In genomic region chr9:9174206-9174605, GRCm38 (mm10) we compare ENCODE assay signal across 25 mouse cellular contexts.
DNase-seq lines count a peak whose midpoint lies in the region; ATAC-seq and TF ChIP-seq lines count a peak whose summit lies in the region.
"Had no signal": no experiment of that assay in that cellular context is flagged by ENCODE, and none has a peak within 500 bp of the region (broad histone marks: within the 10 kb centered on the region; RNA-seq: fewer than 3 reads in every experiment).

No protein-coding gene starts in this region.

- TF ChIP-seq CTCF in lung, postnatal 0 days (IDR thresholded peaks at IDR 0.05), result no peak
- no peak for TF ChIP-seq CTCF in stomach, postnatal 0 days (IDR thresholded peaks at IDR 0.05; ENCODE audit: low read depth)

- peak; percentile 26; the same call in 1 of the 2 replicates for ATAC-seq in lung, postnatal 0 days
- ATAC-seq in stomach, embryonic 15.5 days (ENCODE audit: insufficient read depth, low FRiP score, low read depth), result peak; percentile 90
- peak; percentile 97 for ATAC-seq in stomach, postnatal 0 days (ENCODE audit: low FRiP score, low TSS enrichment)
- no peak for ATAC-seq in megakaryocyte-erythroid progenitor cell, adult 5-6 weeks (replicated peaks; ENCODE audit: low FRiP score, low TSS enrichment, poor library complexity, severe bottlenecking)
- ATAC-seq: activated CD4-positive, CD25-positive, alpha-beta regulatory T cell, adult 4 months; forebrain, embryonic 14.5 days; forebrain, embryonic 16.5 days had no signal

- H3K4me1 ChIP-seq in lung, postnatal 0 days (ENCODE audit: insufficient read depth, low read depth, low read length), result no peaks in the 10 kb centered on the region
- H3K4me1 ChIP-seq in stomach, embryonic 15.5 days, result 0 out of 2 replicates have a peak, but pooled peaks cover 4% of the 10 kb centered on the region
- H3K4me1 ChIP-seq in stomach, postnatal 0 days (replicated peaks; ENCODE audit: control insufficient read depth, insufficient read depth), result peaks cover 3% of the 10 kb centered on the region; the same call in 1 of the 2 replicates
- H3K4me1 ChIP-seq: forebrain, embryonic 10.5 days; forebrain, embryonic 12.5 days had no signal

- H3K4me2 ChIP-seq in lung, postnatal 0 days (replicated peaks; ENCODE audit: low read depth, low read length), result no peak overlapping the region
- H3K4me2 ChIP-seq in stomach, embryonic 15.5 days, result no peak overlapping the region
- H3K4me2 ChIP-seq in stomach, postnatal 0 days (replicated peaks; ENCODE audit: low read depth), result no peak overlapping the region
- H3K4me2 ChIP-seq: embryonic facial prominence, embryonic 13.5 days; embryonic facial prominence, embryonic 15.5 days; forebrain, embryonic 12.5 days had no signal

- DNase-seq in lung, postnatal 0 days (ENCODE audit: low spot score), result no peak
- no peak for DNase-seq in lung, postnatal 36 days
- DNase-seq in large intestine, adult 2 months (ENCODE audit: low read depth, low spot score), result peak; percentile 45
- DNase-seq in stomach, postnatal 0 days (ENCODE audit: low spot score), result peak; percentile 67
- no peak for DNase-seq in c-Kit-positive CD71-positive TER-119-positive erythroid progenitor cells, embryonic 14.5 days (ENCODE audit: low spot score)
- DNase-seq in cerebellum, postnatal 36 days, result no peak
- DNase-seq: adrenal gland, adult 8-10 months; adrenal gland, postnatal 14 days; adrenal gland, postnatal 36 days; cerebellum, adult 11 months; cerebellum, adult 18-20 months; cerebellum, adult 8-10 months; cerebellum, adult 9-11 months; cerebellum, postnatal 14 days; embryo, embryonic 11 days had no signal

- H3K9me3 ChIP-seq in lung, postnatal 0 days (ENCODE audit: low read length), result no peaks in the 10 kb centered on the region
- H3K9me3 ChIP-seq in stomach, embryonic 15.5 days, result no peaks in the 10 kb centered on the region
- no peaks in the 10 kb centered on the region for H3K9me3 ChIP-seq in stomach, postnatal 0 days (ENCODE audit: control insufficient read depth, low read length)
- H3K9me3 ChIP-seq: embryonic facial prominence, embryonic 13.5 days; embryonic facial prominence, embryonic 15.5 days; forebrain, embryonic 10.5 days; forebrain, embryonic 12.5 days had no signal

- no peak overlapping the region for H3K4me3 ChIP-seq in lung, postnatal 0 days (ENCODE audit: low read depth, low read length)
- no peak overlapping the region for H3K4me3 ChIP-seq in stomach, embryonic 15.5 days (replicated peaks)
- H3K4me3 ChIP-seq in stomach, postnatal 0 days (ENCODE audit: low read depth, low read length), result no peak overlapping the region
- H3K4me3 ChIP-seq: embryonic facial prominence, embryonic 13.5 days; embryonic facial prominence, embryonic 15.5 days; erythroblast, embryonic 14.5 days; forebrain, embryonic 10.5 days; forebrain, embryonic 12.5 days had no signal

- TF ChIP-seq EP300 in lung, postnatal 0 days (IDR thresholded peaks at IDR 0.05), result no peak
- TF ChIP-seq EP300 in stomach, postnatal 0 days (optimal IDR thresholded peaks at IDR 0.05), result no peak

- no peak overlapping the region for H3K9ac ChIP-seq in lung, postnatal 0 days (replicated peaks; ENCODE audit: low read depth)
- H3K9ac ChIP-seq in stomach, embryonic 15.5 days, result no peak overlapping the region
- H3K9ac ChIP-seq in stomach, postnatal 0 days (ENCODE audit: low read length), result no peak overlapping the region
- H3K9ac ChIP-seq: embryonic facial prominence, embryonic 13.5 days; embryonic facial prominence, embryonic 15.5 days; forebrain, embryonic 12.5 days had no signal

- no peaks in the 10 kb centered on the region for H3K36me3 ChIP-seq in lung, postnatal 0 days (ENCODE audit: insufficient read depth, low read length)
- 0 out of 2 replicates have a peak, but pooled peaks cover 5% of the 10 kb centered on the region for H3K36me3 ChIP-seq in stomach, embryonic 15.5 days
- H3K36me3 ChIP-seq in stomach, postnatal 0 days (ENCODE audit: control insufficient read depth, insufficient read depth, low read length), result no peaks in the 10 kb centered on the region
- H3K36me3 ChIP-seq: embryonic facial prominence, embryonic 15.5 days; forebrain, embryonic 10.5 days; forebrain, embryonic 12.5 days had no signal

- 73% methylated on average over 5 of the region's 5 CpGs for WGBS in lung, postnatal 0 days
- 42% methylated on average over 5 of the region's 5 CpGs for WGBS in large intestine, adult 2 months
- 70% methylated on average over 5 of the region's 5 CpGs for WGBS in stomach, embryonic 15.5 days
- WGBS in stomach, postnatal 0 days, result 55% methylated on average over 5 of the region's 5 CpGs

- H3K27ac ChIP-seq in lung, postnatal 0 days (ENCODE audit: low read length), result no peak overlapping the region
- 0 out of 2 replicates have a peak overlapping the region, but pooled peaks have one; percentile 31 for H3K27ac ChIP-seq in stomach, embryonic 15.5 days
- no peak overlapping the region for H3K27ac ChIP-seq in stomach, postnatal 0 days (replicated peaks)
- H3K27ac ChIP-seq: embryonic facial prominence, embryonic 13.5 days; embryonic facial prominence, embryonic 15.5 days; forebrain, embryonic 10.5 days; forebrain, embryonic 12.5 days had no signal

- no peaks in the 10 kb centered on the region for H3K27me3 ChIP-seq in lung, postnatal 0 days (replicated peaks; ENCODE audit: insufficient read depth, low read length)
- H3K27me3 ChIP-seq in stomach, embryonic 15.5 days (replicated peaks), result no peaks in the 10 kb centered on the region
- H3K27me3 ChIP-seq in stomach, postnatal 0 days (ENCODE audit: control insufficient read depth, insufficient read depth, low read length), result no peaks in the 10 kb centered on the region
- H3K27me3 ChIP-seq: embryonic facial prominence, embryonic 13.5 days; embryonic facial prominence, embryonic 15.5 days; forebrain, embryonic 12.5 days had no signal

Comparison
In these comparisons a context has a peak if more than half of its experiments do, and no peak if none do; other contexts are left out.
1. DNase-seq: peak in large intestine, adult 2 months (single experiment) and stomach, postnatal 0 days (single experiment); none in lung, postnatal 0 days (single experiment), lung, postnatal 36 days (single experiment), c-Kit-positive CD71-positive TER-119-positive erythroid progenitor cells, embryonic 14.5 days (single experiment) and cerebellum, postnatal 36 days (0 of 2).